In the genomic region with DNA sequence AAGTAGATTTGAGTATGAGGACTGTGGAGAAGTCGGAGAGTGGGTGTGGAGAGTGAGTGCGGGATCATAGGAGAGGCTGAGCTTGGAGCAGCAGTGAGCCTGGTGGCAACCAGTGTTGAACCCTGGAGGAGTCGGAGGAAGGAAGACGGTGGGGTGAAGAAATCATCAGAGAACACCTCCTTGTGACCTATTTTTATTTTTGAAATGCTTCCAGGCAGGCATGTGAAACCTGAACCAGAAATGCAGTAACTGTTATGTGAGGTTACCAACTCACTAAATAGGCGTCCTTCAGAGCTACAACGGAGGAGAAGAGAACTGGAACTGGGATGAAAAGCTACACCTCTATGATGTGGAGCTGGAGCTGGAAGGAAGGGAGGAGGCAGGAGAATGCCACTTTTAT, we compare ENCODE assay signal across 16 mouse cellular contexts.
DNase-seq lines count a peak whose midpoint lies in the region; ATAC-seq lines count a peak whose summit lies in the region.
"Had no signal": no experiment of that assay in that cellular context is flagged by ENCODE, and none has a peak within 500 bp of the region (broad histone marks: within the 10 kb centered on the region; RNA-seq: fewer than 3 reads in every experiment).

No protein-coding gene starts in this region.

- no peak overlapping the region for H3K4me3 ChIP-seq in embryonic facial prominence, embryonic 13.5 days
- no peak overlapping the region for H3K4me3 ChIP-seq in embryonic facial prominence, embryonic 10.5 days
- no peak overlapping the region for H3K4me3 ChIP-seq in kidney, embryonic 15.5 days (replicated peaks)
- H3K4me3 ChIP-seq: limb, embryonic 12.5 days; neural tube, embryonic 15.5 days had no signal

- H3K9me3 ChIP-seq in embryonic facial prominence, embryonic 13.5 days = no peaks in the 10 kb centered on the region
- no peaks in the 10 kb centered on the region for H3K9me3 ChIP-seq in embryonic facial prominence, embryonic 10.5 days
- H3K9me3 ChIP-seq in kidney, embryonic 15.5 days (replicated peaks) = no peaks in the 10 kb centered on the region
- H3K9me3 ChIP-seq: limb, embryonic 12.5 days; neural tube, embryonic 15.5 days had no signal

- no peak overlapping the region for H3K4me2 ChIP-seq in embryonic facial prominence, embryonic 13.5 days
- H3K4me2 ChIP-seq in kidney, embryonic 15.5 days = no peak overlapping the region
- H3K4me2 ChIP-seq: limb, embryonic 12.5 days; neural tube, embryonic 15.5 days had no signal

- H3K9ac ChIP-seq in embryonic facial prominence, embryonic 13.5 days = no peak overlapping the region
- no peak overlapping the region for H3K9ac ChIP-seq in kidney, embryonic 15.5 days
- H3K9ac ChIP-seq: limb, embryonic 12.5 days; liver, postnatal 0 days; neural tube, embryonic 15.5 days had no signal

- DNase-seq in embryonic facial prominence, embryonic 10.5 days (ENCODE audit: low spot score) = no peak
- DNase-seq in kidney, adult 8-10 months = peak; percentile 15 to 34
- DNase-seq in heart, adult 8-10 months (ENCODE audit: low spot score) = peak; percentile 31
- DNase-seq in heart, postnatal 10 days = peak; percentile 54 to 59
- no peak for DNase-seq in layer of hippocampus, postnatal 36 days
- no peak for DNase-seq in lung, postnatal 36 days
- DNase-seq: cerebellum, adult 8-10 months; embryo, embryonic 11 days; liver, postnatal 0 days; retina, postnatal 1 day; thymus, postnatal 36 days had no signal

- H3K27ac ChIP-seq in embryonic facial prominence, embryonic 13.5 days = 0 out of 2 replicates have a peak overlapping the region, but pooled peaks have one; percentile 5
- H3K27ac ChIP-seq in embryonic facial prominence, embryonic 10.5 days (replicated peaks) = no peak overlapping the region
- no peak overlapping the region for H3K27ac ChIP-seq in kidney, embryonic 15.5 days
- H3K27ac ChIP-seq: limb, embryonic 12.5 days; neural tube, embryonic 15.5 days had no signal

- intact Hi-C loops in heart, postnatal 10 days (cut with DNase I) = no loop called here

- ATAC-seq in embryonic facial prominence, embryonic 13.5 days (ENCODE audit: insufficient number of reproducible peaks, insufficient read depth, low FRiP score, low TSS enrichment, low read depth) = no peak
- ATAC-seq in kidney, embryonic 15.5 days (replicated peaks; ENCODE audit: low FRiP score) = no peak
- ATAC-seq: hindbrain, embryonic 16.5 days; liver, postnatal 0 days had no signal

- H3K27me3 ChIP-seq in embryonic facial prominence, embryonic 13.5 days = no peaks in the 10 kb centered on the region
- H3K27me3 ChIP-seq in embryonic facial prominence, embryonic 10.5 days (replicated peaks; ENCODE audit: low read depth, poor library complexity, severe bottlenecking) = no peaks in the 10 kb centered on the region
- no peaks in the 10 kb centered on the region for H3K27me3 ChIP-seq in kidney, embryonic 15.5 days
- H3K27me3 ChIP-seq: limb, embryonic 12.5 days; neural tube, embryonic 15.5 days had no signal

- peaks cover 20% of the 10 kb centered on the region for H3K4me1 ChIP-seq in embryonic facial prominence, embryonic 13.5 days
- H3K4me1 ChIP-seq in embryonic facial prominence, embryonic 10.5 days = peaks cover 18% of the 10 kb centered on the region
- H3K4me1 ChIP-seq in kidney, embryonic 15.5 days = peaks cover 16% of the 10 kb centered on the region; the same call in 1 of the 2 replicates

- H3K36me3 ChIP-seq in embryonic facial prominence, embryonic 13.5 days = no peaks in the 10 kb centered on the region
- no peaks in the 10 kb centered on the region for H3K36me3 ChIP-seq in embryonic facial prominence, embryonic 10.5 days (replicated peaks)
- H3K36me3 ChIP-seq in kidney, embryonic 15.5 days = no peaks in the 10 kb centered on the region
- H3K36me3 ChIP-seq: limb, embryonic 12.5 days; neural tube, embryonic 15.5 days had no signal

- 56% methylated on average over 6 of the region's 6 CpGs for WGBS in embryonic facial prominence, embryonic 13.5 days
- WGBS in embryonic facial prominence, embryonic 10.5 days = 73% methylated on average over 6 of the region's 6 CpGs
- WGBS in kidney, embryonic 15.5 days = 46% methylated on average over 6 of the region's 6 CpGs

Comparison
In these comparisons a context has a peak if more than half of its experiments do, and no peak if none do; other contexts are left out.
1. DNase-seq: peak in kidney, adult 8-10 months (2 of 2), heart, adult 8-10 months (single experiment) and heart, postnatal 10 days (2 of 2); none in embryonic facial prominence, embryonic 10.5 days (single experiment), layer of hippocampus, postnatal 36 days (0 of 2) and lung, postnatal 36 days (single experiment).